Comparison of ENCODE assay signal across 17 mouse cellular contexts in the genomic region with DNA sequence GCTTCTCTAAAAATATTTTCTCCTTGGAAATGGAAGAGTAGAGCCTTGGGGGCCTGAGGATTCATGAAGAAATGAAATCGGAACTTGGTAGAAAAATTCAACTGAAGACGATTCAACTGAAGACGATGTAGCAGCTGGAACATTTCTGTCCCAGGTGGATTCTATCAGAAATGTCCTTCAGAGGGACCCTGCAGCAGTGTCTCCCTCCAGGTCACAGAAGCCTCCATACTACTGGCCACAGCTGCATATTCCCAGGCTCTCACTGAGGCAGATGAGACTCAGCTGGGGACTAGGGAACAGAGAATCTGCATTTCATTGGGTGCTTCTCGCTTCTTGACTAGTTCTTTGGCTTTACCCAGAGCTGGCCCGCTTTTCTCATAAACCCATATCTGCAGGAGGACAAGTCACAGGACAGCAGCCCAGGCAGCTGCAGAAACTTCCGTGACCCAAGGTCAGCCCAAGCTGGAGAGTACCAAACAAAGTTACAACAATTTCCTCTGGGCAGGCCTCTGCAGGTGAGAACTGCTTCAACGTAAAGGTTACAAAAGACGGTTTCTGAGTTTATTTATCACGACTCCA.
DNase-seq lines count a peak whose midpoint lies in the region; ATAC-seq and TF ChIP-seq lines count a peak whose summit lies in the region.
"Had no signal": no experiment of that assay in that cellular context is flagged by ENCODE, and none has a peak within 500 bp of the region (broad histone marks: within the 10 kb centered on the region; RNA-seq: fewer than 3 reads in every experiment).

No protein-coding gene starts in this region.

- no peak for TF ChIP-seq CTCF in lung, postnatal 0 days (IDR thresholded peaks at IDR 0.05)

- ATAC-seq in heart, embryonic 12.5 days (ENCODE audit: insufficient number of reproducible peaks, low FRiP score): no peak
- peak; percentile 71 for ATAC-seq in kidney, embryonic 15.5 days (replicated peaks; ENCODE audit: low FRiP score)
- 0 out of 2 replicates have a peak, but pooled peaks have one; percentile 48 for ATAC-seq in lung, postnatal 0 days
- no peak for ATAC-seq in stomach, embryonic 15.5 days (ENCODE audit: insufficient read depth, low FRiP score, low read depth)
- ATAC-seq: CD4-positive, CD25-positive, alpha-beta regulatory T cell, adult 4 months; forebrain, embryonic 13.5 days had no signal

- H3K9ac ChIP-seq in heart, embryonic 12.5 days: no peak overlapping the region
- H3K9ac ChIP-seq in kidney, embryonic 15.5 days: no peak overlapping the region
- H3K9ac ChIP-seq in lung, postnatal 0 days (replicated peaks; ENCODE audit: low read depth): no peak overlapping the region
- H3K9ac ChIP-seq in stomach, embryonic 15.5 days: no peak overlapping the region
- H3K9ac ChIP-seq: forebrain, embryonic 13.5 days; heart, embryonic 13.5 days; hindbrain, embryonic 15.5 days had no signal

- no peak overlapping the region for H3K27ac ChIP-seq in heart, embryonic 12.5 days (ENCODE audit: poor library complexity, severe bottlenecking)
- H3K27ac ChIP-seq in kidney, embryonic 15.5 days: no peak overlapping the region
- no peak overlapping the region for H3K27ac ChIP-seq in lung, postnatal 0 days (ENCODE audit: low read length)
- peak overlapping the region; percentile 8; the same call in 1 of the 2 replicates for H3K27ac ChIP-seq in stomach, embryonic 15.5 days
- H3K27ac ChIP-seq: forebrain, embryonic 13.5 days; heart, embryonic 13.5 days; hindbrain, embryonic 15.5 days had no signal

- H3K9me3 ChIP-seq in heart, embryonic 12.5 days (replicated peaks): no peaks in the 10 kb centered on the region
- H3K9me3 ChIP-seq in kidney, embryonic 15.5 days (replicated peaks): no peaks in the 10 kb centered on the region
- no peaks in the 10 kb centered on the region for H3K9me3 ChIP-seq in lung, postnatal 0 days (ENCODE audit: low read length)
- no peaks in the 10 kb centered on the region for H3K9me3 ChIP-seq in stomach, embryonic 15.5 days
- H3K9me3 ChIP-seq: forebrain, embryonic 13.5 days; heart, embryonic 13.5 days; hindbrain, embryonic 15.5 days had no signal

- no peak overlapping the region for H3K4me3 ChIP-seq in heart, embryonic 12.5 days
- H3K4me3 ChIP-seq in kidney, embryonic 15.5 days (replicated peaks): no peak overlapping the region
- no peak overlapping the region for H3K4me3 ChIP-seq in lung, postnatal 0 days (ENCODE audit: low read depth, low read length)
- no peak overlapping the region for H3K4me3 ChIP-seq in stomach, embryonic 15.5 days (replicated peaks)
- H3K4me3 ChIP-seq: forebrain, embryonic 13.5 days; heart, embryonic 13.5 days; hindbrain, embryonic 15.5 days had no signal

- H3K4me2 ChIP-seq in heart, embryonic 12.5 days: no peak overlapping the region
- H3K4me2 ChIP-seq in kidney, embryonic 15.5 days: no peak overlapping the region
- no peak overlapping the region for H3K4me2 ChIP-seq in lung, postnatal 0 days (replicated peaks; ENCODE audit: low read depth, low read length)
- no peak overlapping the region for H3K4me2 ChIP-seq in stomach, embryonic 15.5 days
- H3K4me2 ChIP-seq: forebrain, embryonic 13.5 days; heart, embryonic 13.5 days; hindbrain, embryonic 15.5 days; midbrain, embryonic 11.5 days had no signal

- TF ChIP-seq EP300 in lung, postnatal 0 days (IDR thresholded peaks at IDR 0.05): 0 out of 2 replicates have a peak, but pooled peaks have one; percentile 9

- peaks cover 4% of the 10 kb centered on the region for H3K4me1 ChIP-seq in heart, embryonic 12.5 days (replicated peaks)
- peaks cover 13% of the 10 kb centered on the region; the same call in 1 of the 2 replicates for H3K4me1 ChIP-seq in kidney, embryonic 15.5 days
- H3K4me1 ChIP-seq in lung, postnatal 0 days (ENCODE audit: insufficient read depth, low read depth, low read length): no peaks in the 10 kb centered on the region
- peaks cover 12% of the 10 kb centered on the region; the same call in 1 of the 2 replicates for H3K4me1 ChIP-seq in stomach, embryonic 15.5 days
- H3K4me1 ChIP-seq: forebrain, embryonic 13.5 days; heart, embryonic 13.5 days; hindbrain, embryonic 15.5 days had no signal

- no peaks in the 10 kb centered on the region for H3K36me3 ChIP-seq in heart, embryonic 12.5 days
- H3K36me3 ChIP-seq in kidney, embryonic 15.5 days: no peaks in the 10 kb centered on the region
- H3K36me3 ChIP-seq in lung, postnatal 0 days (ENCODE audit: insufficient read depth, low read length): no peaks in the 10 kb centered on the region
- H3K36me3 ChIP-seq in stomach, embryonic 15.5 days: no peaks in the 10 kb centered on the region
- H3K36me3 ChIP-seq: heart, embryonic 13.5 days; hindbrain, embryonic 15.5 days had no signal

- H3K27me3 ChIP-seq in heart, embryonic 12.5 days (replicated peaks): no peaks in the 10 kb centered on the region
- H3K27me3 ChIP-seq in kidney, embryonic 15.5 days: no peaks in the 10 kb centered on the region
- no peaks in the 10 kb centered on the region for H3K27me3 ChIP-seq in lung, postnatal 0 days (replicated peaks; ENCODE audit: insufficient read depth, low read length)
- H3K27me3 ChIP-seq in stomach, embryonic 15.5 days (replicated peaks): no peaks in the 10 kb centered on the region
- H3K27me3 ChIP-seq: forebrain, embryonic 13.5 days; heart, embryonic 13.5 days; hindbrain, embryonic 15.5 days had no signal

- WGBS in heart, embryonic 12.5 days: 80% methylated on average over 9 of the region's 9 CpGs
- 65% methylated on average over 9 of the region's 9 CpGs for WGBS in kidney, embryonic 15.5 days
- WGBS in lung, postnatal 0 days: 64% methylated on average over 9 of the region's 9 CpGs
- 57% methylated on average over 9 of the region's 9 CpGs for WGBS in stomach, embryonic 15.5 days

- peak; percentile 18 to 31 for DNase-seq in heart, adult 18-20 months
- DNase-seq in kidney, adult 8-10 months: no peak
- DNase-seq in lung, postnatal 0 days (ENCODE audit: low spot score): peak; percentile 16
- DNase-seq in lung, postnatal 10 days: no peak
- DNase-seq: adrenal gland, postnatal 25 days; cerebellum, adult 9-10 months; gastrocnemius, postnatal 36 days; layer of hippocampus, postnatal 36 days; thymus, postnatal 14 days had no signal

Comparison
In these comparisons a context has a peak if more than half of its experiments do, and no peak if none do; other contexts are left out.
1. DNase-seq: peak in heart, adult 18-20 months (2 of 2) and lung, postnatal 0 days (single experiment); none in kidney, adult 8-10 months (0 of 2) and lung, postnatal 10 days (single experiment).
2. ATAC-seq: peak in kidney, embryonic 15.5 days (single experiment) and lung, postnatal 0 days (single experiment); none in heart, embryonic 12.5 days (single experiment) and stomach, embryonic 15.5 days (single experiment).